Mouse (Mus musculus) brown adipose tissue, adult 24 weeks (tissue): ENCODE measurements around the gene Ccdc85c. TPM values are rescaled to one million over a fixed set of nuclear protein-coding genes. Genes with fewer than 3 reads are reported as not detected.

Source experiments
- H3K27ac ChIP-seq: fragments of 200-500 bp; replicated peaks from 2 replicates; pipeline ENCODE4 v1.5.1; 2012; ENCODE audit warnings: low read depth, mild to moderate bottlenecking, low read length
- H3K4me1 ChIP-seq: fragments of 200-500 bp; 2 replicates; pipeline ENCODE4 v1.6.1; 2012; ENCODE audit warnings: low read length, mixed read lengths; ENCODE audit not compliant: control insufficient read depth, insufficient read depth, insufficient read length
- H3K4me3 ChIP-seq: fragments of 200-500 bp; 2 replicates; pipeline ENCODE4 v1.5.1; 2012; ENCODE audit warnings: low read depth, mild to moderate bottlenecking, low read length, moderate library complexity; ENCODE audit not compliant: insufficient read depth
- polyA plus RNA-seq: library from polyadenylated mRNA; stranded (reverse); fragments of >200 nt; gene quantifications from 2 replicates; pipeline ENCODE4 v1.2.4, GENCODE M21; 2012; ENCODE audit not compliant: missing spikeins, insufficient read depth, insufficient read length

Gene Ccdc85c
- polyA plus RNA-seq, 1 experiment, result 2.3 TPM

DNA sequence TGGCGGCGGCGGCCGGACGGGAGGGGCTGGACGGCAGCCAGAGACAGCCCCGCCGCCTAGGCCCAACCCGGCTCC is 96.1 kb downstream of the Ccdc85c start, which contains the start of gene Setd3:
Setd3 (minus strand) TSS at position 69 of the 75 bp plus-strand sequence.
- Histone ChIP-seq H3K4me1 (peaks cover 8% of the 10 kb centered on the region), H3K27ac (peak within 1 kb of the TSS; percentile 75), H3K4me3 (peak within 1 kb of the TSS; percentile 95)

- H3K4me3 ChIP-seq, result peak overlapping the region; percentile 95
- peaks cover 8% of the 10 kb centered on the region for H3K4me1 ChIP-seq
- H3K27ac ChIP-seq, result peak overlapping the region; percentile 75
These were observed 96.6 kb downstream of the Ccdc85c start for GRCm38 (mm10) chr12:108178331-108179245.

- Histone ChIP-seq H3K4me3 (no peak overlapping the region), H3K27ac (no peak overlapping the region), H3K4me1 (peaks cover 13% of the 10 kb centered on the region)
These were observed 98.9 kb downstream of the Ccdc85c start for GRCm38 (mm10) chr12:108176366-108176765.

- no peak overlapping the region for H3K27ac ChIP-seq
These were observed 100.4 kb downstream of the Ccdc85c start for GRCm38 (mm10) chr12:108174606-108175505.

DNA sequence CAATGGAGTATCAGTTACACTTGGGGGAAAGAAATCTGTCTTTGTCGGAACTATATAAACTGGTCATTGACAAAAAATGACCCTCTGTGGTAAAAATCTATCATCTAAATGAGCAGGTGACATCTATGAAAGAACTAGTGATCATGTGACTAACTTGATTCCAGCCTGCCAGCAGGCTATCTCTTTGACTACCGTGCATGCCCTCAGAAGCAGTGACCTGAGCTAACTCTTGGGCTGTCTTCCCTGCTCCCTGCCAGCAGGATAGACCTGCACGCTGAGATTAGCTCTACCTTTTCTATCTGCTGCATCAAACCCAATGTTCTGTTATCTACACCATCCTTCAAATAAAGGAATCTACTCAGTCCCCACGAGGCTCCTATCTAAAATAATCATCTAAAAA is 102.6 kb downstream of the Ccdc85c start:
- H3K4me1 ChIP-seq, result peaks cover 17% of the 10 kb centered on the region
- H3K4me3 ChIP-seq, result no peak overlapping the region
- H3K27ac ChIP-seq, result no peak overlapping the region

More at GRCm38 (mm10) chr12:108174606-108175505, 100.4 kb downstream of the Ccdc85c start:
- H3K4me3 ChIP-seq, result no peak overlapping the region
- peaks cover 16% of the 10 kb centered on the region for H3K4me1 ChIP-seq

- no peak overlapping the region for H3K27ac ChIP-seq
- no peak overlapping the region for H3K4me3 ChIP-seq
- H3K4me1 ChIP-seq, result peaks cover 15% of the 10 kb centered on the region
These were observed 103.9 kb downstream of the Ccdc85c start for GRCm38 (mm10) chr12:108171336-108171735.

- H3K4me1 ChIP-seq, result peaks cover 17% of the 10 kb centered on the region
- H3K4me3 ChIP-seq, result no peak overlapping the region
- no peak overlapping the region for H3K27ac ChIP-seq
These were observed 104.8 kb downstream of the Ccdc85c start for GRCm38 (mm10) chr12:108170467-108170866.

- Histone ChIP-seq H3K27ac (no peak overlapping the region), H3K4me1 (peaks cover 15% of the 10 kb centered on the region), H3K4me3 (no peak overlapping the region)
These were observed 106.3 kb downstream of the Ccdc85c start for GRCm38 (mm10) chr12:108168909-108169308.

- no peak overlapping the region for H3K4me3 ChIP-seq
- no peak overlapping the region for H3K27ac ChIP-seq
- H3K4me1 ChIP-seq, result peaks cover 2% of the 10 kb centered on the region
These were observed 111.5 kb downstream of the Ccdc85c start for GRCm38 (mm10) chr12:108163706-108164105.

DNA sequence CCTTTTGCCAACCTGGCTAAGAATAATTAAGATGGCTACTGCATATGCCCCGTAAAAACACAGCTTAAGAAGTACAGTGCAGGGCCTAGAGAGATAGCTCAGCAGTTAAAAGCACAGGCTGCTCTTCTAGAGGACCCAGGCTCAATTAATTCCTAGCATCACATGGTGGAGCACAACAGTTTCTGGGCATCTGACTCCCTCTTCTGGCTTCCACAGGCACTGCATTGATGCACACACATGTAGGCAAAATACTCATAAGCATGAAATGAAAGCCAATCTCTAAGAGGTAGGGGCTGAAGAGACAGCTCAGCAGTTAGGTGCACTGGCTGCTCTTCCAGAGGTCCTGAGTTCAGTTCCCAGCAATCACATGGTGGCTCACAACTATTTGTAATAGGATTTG is 113.2 kb downstream of the Ccdc85c start:
- H3K27ac ChIP-seq, result no peak overlapping the region

DNA sequence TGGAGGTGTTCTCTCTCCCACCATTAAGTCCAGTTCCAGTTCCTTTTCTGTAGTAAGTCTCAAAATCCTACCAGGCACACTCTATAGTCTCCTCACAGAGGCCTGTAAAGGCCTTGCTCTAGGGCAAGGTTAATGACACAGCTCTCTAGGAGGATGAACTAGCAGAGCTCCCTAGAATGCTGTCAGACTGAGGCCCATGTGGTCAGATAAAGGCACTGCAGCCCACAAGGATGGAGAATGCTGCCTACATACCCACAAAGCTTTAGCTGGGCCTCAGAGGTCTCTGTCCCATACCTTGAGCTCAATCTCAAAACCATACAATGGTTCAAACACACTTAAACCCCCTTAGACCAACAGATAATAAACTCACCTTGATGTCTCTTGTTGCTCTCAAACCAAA is 115.4 kb downstream of the Ccdc85c start:
- no peak overlapping the region for H3K27ac ChIP-seq
- H3K4me3 ChIP-seq, result no peak overlapping the region
- H3K4me1 ChIP-seq, result no peaks in the 10 kb centered on the region

More for the DNA sequence above, 113.2 kb downstream of the Ccdc85c start:
- Histone ChIP-seq H3K4me3 (no peak overlapping the region), H3K4me1 (peaks cover 2% of the 10 kb centered on the region)

Other genes with a start within 250 kb of the Ccdc85c start
- gene Setd3, start 96.1 kb downstream of the Ccdc85c start, polyA plus RNA-seq, result 63.3 and 70.3 TPM in 2 replicates
- 9.1 and 10.9 TPM in 2 replicates for gene Ccnk, start 95.8 kb downstream of the Ccdc85c start, polyA plus RNA-seq
- gene Hhipl1, start 30.8 kb upstream of the Ccdc85c start, polyA plus RNA-seq, result not detected in 2 replicates
- gene Cyp46a1, start 59.0 kb upstream of the Ccdc85c start, polyA plus RNA-seq, result not detected in 2 replicates
- 4.2 and 5.1 TPM in 2 replicates for gene Eml1, start 95.5 kb upstream of the Ccdc85c start, polyA plus RNA-seq